Mouse (Mus musculus) lung, embryonic 14.5 days (tissue): ENCODE results near the gene Prg2. TPM values are rescaled to one million over a fixed set of nuclear protein-coding genes. Genes with fewer than 3 reads are reported as not detected.

ENCODE experiments used
- ATAC-seq: fragments of 200-750 bp; cut with Nextera tagmentation; 2 replicates; pipeline ENCODE4 v1.8.0; 2017; ENCODE audit warnings: mild to moderate bottlenecking, moderate TSS enrichment, moderate library complexity; ENCODE audit not compliant: insufficient read depth
- DNase-seq: peaks from one replicate; pipeline ENCODE4 v3.0.0-alpha.2; 2015
- H3K27ac ChIP-seq: fragments of 300-500 bp; sonication (generic); 2 replicates; pipeline ENCODE4 v1.5.1; 2014; ENCODE audit warnings: low read depth, mild to moderate bottlenecking, moderate library complexity
- H3K27me3 ChIP-seq: fragments of 300-500 bp; sonication (generic); 2 replicates; pipeline ENCODE4 v1.6.1; 2014; ENCODE audit warnings: low read length, control low read depth; ENCODE audit not compliant: insufficient read depth
- H3K36me3 ChIP-seq: fragments of 300-500 bp; sonication (generic); 2 replicates; pipeline ENCODE4 v1.6.1; 2014; ENCODE audit warnings: control low read depth; ENCODE audit not compliant: insufficient read depth
- H3K4me1 ChIP-seq: fragments of 300-500 bp; sonication (generic); 2 replicates; pipeline ENCODE4 v1.6.1; 2014; ENCODE audit warnings: antibody characterized with exemption, control low read depth; ENCODE audit not compliant: insufficient read depth
- H3K4me2 ChIP-seq: fragments of 300-500 bp; sonication (generic); 2 replicates; pipeline ENCODE4 v1.6.1; 2014; ENCODE audit warnings: mild to moderate bottlenecking
- H3K4me3 ChIP-seq: fragments of 300-500 bp; sonication (generic); 2 replicates; pipeline ENCODE4 v1.5.1; 2014; ENCODE audit warnings: low read depth, low read length
- H3K9ac ChIP-seq: fragments of 300-500 bp; sonication (generic); 2 replicates; pipeline ENCODE4 v1.6.1; 2014
- H3K9me3 ChIP-seq: fragments of 300-500 bp; sonication (generic); 2 replicates; pipeline ENCODE4 v1.6.1; 2016; ENCODE audit warnings: low read depth, low read length, control low read depth
- CTCF ChIP-seq: IDR thresholded peaks from 2 replicates; pipeline ENCODE4 v1.5.1; 2016; ENCODE audit warnings: antibody characterized with exemption, low read depth
- WGBS: fragments of 180-500 bp; shearing (Covaris S2); extraction: QIAGEN DNeasy Blood & Tissue Kit; methylation state at CpG from one replicate; pipeline ENCODE4 v1.1.7; 2014; 5-methylcytosine and 5-hydroxymethylcytosine counted together
- polyA plus RNA-seq: library from polyadenylated mRNA; unstranded; fragments of >200 nt; fragmentation: Nextera tagmentation; extraction: Ambion mirVana; gene quantifications from 2 replicates; pipeline ENCODE4 v1.2.1, GENCODE M21; 2014

Gene Prg2
- polyA plus RNA-seq, 1 experiment from 2014 or later, result not detected

- Histone ChIP-seq H3K4me1 (no peaks in the 10 kb centered on the region), H3K4me3 (no peak overlapping the region), H3K9me3 (no peaks in the 10 kb centered on the region), H3K4me2 (no peak overlapping the region), H3K36me3 (peaks cover 26% of the 10 kb centered on the region), H3K9ac (no peak overlapping the region), H3K27me3 (no peaks in the 10 kb centered on the region), H3K27ac (no peak overlapping the region; the same call in 1 of the 2 replicates)
- DNase-seq, result peak; percentile 38
- no peak for TF ChIP-seq CTCF
- 53% methylated on average over 2 of the region's 2 CpGs for WGBS
- no peak for ATAC-seq
Observed at GRCm38 (mm10) chr2:84961300-84961699, 19.0 kb upstream of the Prg2 start.

GRCm38 (mm10) chr2:84961901-84962300, 18.4 kb upstream of the Prg2 start:
- Histone ChIP-seq H3K36me3 (peaks cover 20% of the 10 kb centered on the region), H3K27ac (no peak overlapping the region), H3K9ac (no peak overlapping the region), H3K9me3 (no peaks in the 10 kb centered on the region), H3K4me1 (no peaks in the 10 kb centered on the region), H3K4me3 (no peak overlapping the region), H3K4me2 (no peak overlapping the region), H3K27me3 (no peaks in the 10 kb centered on the region)
- WGBS, result 75% methylated on average over 3 of the region's 3 CpGs
- no peak for ATAC-seq
- no peak for TF ChIP-seq CTCF
- no peak for DNase-seq

- TF ChIP-seq CTCF, result no peak
- Histone ChIP-seq H3K4me2 (no peak overlapping the region), H3K4me3 (no peak overlapping the region), H3K4me1 (no peaks in the 10 kb centered on the region), H3K9me3 (no peaks in the 10 kb centered on the region), H3K36me3 (peaks cover 9% of the 10 kb centered on the region), H3K27ac (no peak overlapping the region), H3K27me3 (no peaks in the 10 kb centered on the region), H3K9ac (no peak overlapping the region)
- DNase-seq (no peak), ATAC-seq (no peak)
- WGBS, result 31% methylated on average over 6 of the region's 6 CpGs
Observed at GRCm38 (mm10) chr2:84962906-84963507, 17.3 kb upstream of the Prg2 start.

DNA sequence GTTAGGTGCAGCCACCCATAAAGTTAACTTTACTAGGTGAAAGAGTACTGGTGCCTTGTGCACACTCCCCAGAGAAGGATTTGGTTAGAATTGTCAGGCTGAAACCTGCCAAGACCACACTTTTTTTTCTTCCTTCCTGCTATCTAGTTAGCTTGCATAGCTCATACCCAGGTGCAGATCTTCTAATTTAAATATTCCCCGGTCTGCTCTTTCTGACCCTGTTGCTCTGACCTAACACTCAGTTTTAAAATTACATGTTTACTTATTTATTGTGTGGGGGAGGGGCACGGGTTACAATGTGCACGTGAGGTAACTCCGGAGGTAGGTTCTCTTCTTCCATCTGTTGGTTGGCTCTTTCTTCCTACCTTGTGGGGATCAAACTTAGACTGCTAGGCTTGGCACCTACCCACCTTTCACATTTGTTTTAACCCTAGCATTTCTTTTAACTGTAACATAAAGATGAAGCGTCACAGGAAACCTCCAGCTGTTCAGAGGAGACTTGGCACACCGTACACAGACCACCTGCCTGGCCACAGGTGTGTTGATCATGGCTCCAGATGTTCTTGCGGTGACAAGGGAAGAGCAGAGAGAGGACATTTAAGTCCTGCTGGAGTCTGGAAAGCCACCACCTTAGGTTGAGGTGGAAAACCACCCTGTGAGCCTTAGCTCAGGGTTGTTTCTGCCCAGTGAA, 16.0 kb upstream of the Prg2 start:
- Histone ChIP-seq H3K4me3 (no peak overlapping the region), H3K27me3 (no peaks in the 10 kb centered on the region), H3K9me3 (no peaks in the 10 kb centered on the region), H3K4me1 (no peaks in the 10 kb centered on the region), H3K36me3 (no peaks in the 10 kb centered on the region), H3K4me2 (no peak overlapping the region), H3K9ac (no peak overlapping the region), H3K27ac (no peak overlapping the region)
- WGBS, result 83% methylated on average over 7 of the region's 7 CpGs
- DNase-seq (no peak), ATAC-seq (no peak)
- TF ChIP-seq CTCF, result no peak

DNA sequence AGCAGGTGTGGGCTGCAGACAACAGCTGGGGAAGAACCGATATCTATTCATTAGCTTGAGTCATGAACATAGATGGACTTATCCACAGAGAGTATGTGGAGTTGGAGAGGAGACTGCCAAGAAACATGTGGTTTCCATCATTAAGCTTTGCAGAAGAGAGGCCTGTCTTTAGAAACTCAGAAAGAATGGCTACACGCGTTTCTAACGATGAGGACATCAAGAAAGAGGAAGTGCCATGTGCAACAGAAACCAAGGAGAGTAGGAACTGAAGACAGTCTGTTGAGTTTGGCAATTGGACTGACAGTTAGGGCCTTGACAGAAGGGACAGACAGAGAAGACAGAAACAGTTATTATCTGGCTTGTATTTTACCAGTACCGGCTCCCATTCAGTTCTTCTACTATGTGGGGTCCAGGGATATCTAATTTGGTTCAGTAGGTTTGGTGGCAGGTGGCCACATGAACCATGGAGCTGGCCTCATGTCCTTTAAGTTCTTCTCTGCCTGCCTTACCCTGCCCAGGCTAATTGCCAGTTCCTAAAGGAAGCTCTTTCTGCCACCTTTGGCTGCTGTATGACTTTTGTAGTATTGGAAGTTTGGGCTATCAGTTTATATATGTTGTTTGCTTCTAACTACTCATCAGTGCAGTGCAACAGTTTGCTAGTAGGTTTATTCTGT, 12.8 kb upstream of the Prg2 start:
- DNase-seq, result no peak
- WGBS, result 79% methylated on average over 5 of the region's 5 CpGs

GRCm38 (mm10) chr2:84975580-84975979, 4.7 kb upstream of the Prg2 start:
- H3K27me3 ChIP-seq, result no peaks in the 10 kb centered on the region
- no peaks in the 10 kb centered on the region for H3K36me3 ChIP-seq
- no peak overlapping the region for H3K4me2 ChIP-seq
- no peak overlapping the region for H3K9ac ChIP-seq
- DNase-seq, result no peak
- H3K4me3 ChIP-seq, result no peak overlapping the region
- TF ChIP-seq CTCF, result no peak
- no peak overlapping the region for H3K27ac ChIP-seq
- no peaks in the 10 kb centered on the region for H3K9me3 ChIP-seq
- no peaks in the 10 kb centered on the region for H3K4me1 ChIP-seq
- WGBS, result 86% methylated on average over 2 of the region's 2 CpGs
- ATAC-seq, result no peak

More for the DNA sequence above, 12.8 kb upstream of the Prg2 start:
- Histone ChIP-seq H3K36me3 (no peaks in the 10 kb centered on the region), H3K4me1 (no peaks in the 10 kb centered on the region), H3K27ac (no peak overlapping the region), H3K9me3 (no peaks in the 10 kb centered on the region), H3K4me3 (no peak overlapping the region), H3K27me3 (no peaks in the 10 kb centered on the region), H3K9ac (no peak overlapping the region), H3K4me2 (no peak overlapping the region)
- no peak for TF ChIP-seq CTCF
- ATAC-seq, result no peak

DNA sequence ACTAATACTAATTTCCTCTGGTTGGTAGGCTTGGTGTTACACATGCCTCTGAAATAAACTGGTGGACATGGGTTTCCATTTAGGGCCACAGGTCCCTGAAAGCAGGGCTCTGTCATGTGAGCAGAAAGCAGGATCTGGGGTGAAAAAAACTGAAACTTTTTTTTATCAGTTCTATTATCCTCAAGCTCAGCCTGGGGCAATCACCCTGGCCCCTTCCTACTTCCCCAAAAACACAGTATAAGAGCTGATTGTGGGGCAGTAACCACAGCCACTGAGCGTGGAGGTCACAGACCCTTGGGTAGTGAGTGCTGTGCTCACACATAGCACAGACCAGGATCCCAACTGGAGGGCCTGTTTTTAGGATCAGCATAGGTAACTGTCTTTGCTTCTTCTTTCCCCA, 7.7 kb downstream of the Prg2 start, which contains the start of gene Prg3:
Gene Prg3 (plus strand): TSS at position 286 of the 400 bp plus-strand sequence.
- H3K27ac ChIP-seq, result no peak within 1 kb of the TSS
- H3K4me2 ChIP-seq, result no peak within 1 kb of the TSS
- no peaks in the 10 kb centered on the region for H3K36me3 ChIP-seq
- no peak for DNase-seq
- no peak within 1 kb of the TSS for H3K4me3 ChIP-seq
- H3K9ac ChIP-seq, result no peak within 1 kb of the TSS
- ATAC-seq, result no peak
- no peak for TF ChIP-seq CTCF
- no peaks in the 10 kb centered on the region for H3K9me3 ChIP-seq
- no peaks in the 10 kb centered on the region for H3K27me3 ChIP-seq
- H3K4me1 ChIP-seq, result no peaks in the 10 kb centered on the region
- 79% methylated on average over 1 of the region's 1 CpGs for WGBS
